14 mouse cellular contexts compared by ENCODE assay signal in genomic region chr1:135665484-135665883, GRCm38 (mm10). TPM values are rescaled to one million over a fixed set of nuclear protein-coding genes. Genes with fewer than 3 reads are reported as not detected.
DNase-seq lines count a peak whose midpoint lies in the region; ATAC-seq and TF ChIP-seq lines count a peak whose summit lies in the region.
"Had no signal": no experiment of that assay in that cellular context is flagged by ENCODE, and none has a peak within 500 bp of the region (broad histone marks: within the 10 kb centered on the region; RNA-seq: fewer than 3 reads in every experiment).

No protein-coding gene starts in this region.

- ATAC-seq in midbrain, embryonic 11.5 days (ENCODE audit: low FRiP score): no peak
- ATAC-seq in midbrain, embryonic 15.5 days (replicated peaks): no peak
- ATAC-seq in forebrain, postnatal 0 days: peak; percentile 76
- no peak for ATAC-seq in neural tube, embryonic 15.5 days (ENCODE audit: low FRiP score)
- ATAC-seq in megakaryocyte, adult 5-6 weeks (ENCODE audit: poor library complexity, severe bottlenecking): no peak
- ATAC-seq: Patski had no signal

- H3K36me3 ChIP-seq in midbrain, embryonic 11.5 days (ENCODE audit: control insufficient read depth, insufficient read depth, low read length): no peaks in the 10 kb centered on the region
- no peaks in the 10 kb centered on the region for H3K36me3 ChIP-seq in midbrain, embryonic 15.5 days (replicated peaks)
- no peaks in the 10 kb centered on the region for H3K36me3 ChIP-seq in forebrain, postnatal 0 days (ENCODE audit: insufficient read depth)
- no peaks in the 10 kb centered on the region for H3K36me3 ChIP-seq in neural tube, embryonic 15.5 days
- H3K36me3 ChIP-seq: embryonic facial prominence, embryonic 15.5 days had no signal

- TF ChIP-seq CTCF in forebrain, postnatal 0 days (IDR thresholded peaks at IDR 0.05; ENCODE audit: low read depth): no peak

- H3K4me1 ChIP-seq in midbrain, embryonic 11.5 days (ENCODE audit: control insufficient read depth, insufficient read depth, low read length): no peaks in the 10 kb centered on the region; the same call in 1 of the 2 replicates
- peaks cover 12% of the 10 kb centered on the region for H3K4me1 ChIP-seq in midbrain, embryonic 15.5 days
- H3K4me1 ChIP-seq in forebrain, postnatal 0 days (ENCODE audit: insufficient read depth): peaks cover 17% of the 10 kb centered on the region
- H3K4me1 ChIP-seq in neural tube, embryonic 15.5 days: peaks cover 34% of the 10 kb centered on the region

- H3K27me3 ChIP-seq in midbrain, embryonic 11.5 days (ENCODE audit: control insufficient read depth, insufficient read depth, low read length): no peaks in the 10 kb centered on the region
- H3K27me3 ChIP-seq in midbrain, embryonic 15.5 days (replicated peaks): no peaks in the 10 kb centered on the region
- H3K27me3 ChIP-seq in forebrain, postnatal 0 days (ENCODE audit: insufficient read depth, low read length): no peaks in the 10 kb centered on the region
- H3K27me3 ChIP-seq in neural tube, embryonic 15.5 days (replicated peaks): no peaks in the 10 kb centered on the region
- H3K27me3 ChIP-seq: megakaryocyte, embryonic 14.5 days; Patski had no signal

- no peaks in the 10 kb centered on the region for H3K9me3 ChIP-seq in midbrain, embryonic 11.5 days (ENCODE audit: control insufficient read depth, low read length)
- H3K9me3 ChIP-seq in midbrain, embryonic 15.5 days: no peaks in the 10 kb centered on the region
- H3K9me3 ChIP-seq in forebrain, postnatal 0 days (ENCODE audit: low read length): no peaks in the 10 kb centered on the region
- no peaks in the 10 kb centered on the region for H3K9me3 ChIP-seq in neural tube, embryonic 15.5 days (replicated peaks)
- H3K9me3 ChIP-seq: embryonic facial prominence, embryonic 15.5 days; megakaryocyte, embryonic 14.5 days had no signal

- DNase-seq in cerebellum, adult 9-10 months: peak; percentile 34
- DNase-seq in cerebellum, postnatal 4 days (ENCODE audit: low spot score in 2 of 2): no peak
- peak; percentile 23 for DNase-seq in midbrain, embryonic 11.5 days (ENCODE audit: low spot score, missing footprints)
- peak; percentile 64 for DNase-seq in forebrain, postnatal 0 days
- no peak for DNase-seq in heart, postnatal 4 days
- DNase-seq: heart, adult 2 months; kidney, postnatal 14 days had no signal

- H3K9ac ChIP-seq in midbrain, embryonic 11.5 days (ENCODE audit: low read length): no peak overlapping the region
- no peak overlapping the region for H3K9ac ChIP-seq in midbrain, embryonic 15.5 days
- H3K9ac ChIP-seq in forebrain, postnatal 0 days: no peak overlapping the region
- no peak overlapping the region for H3K9ac ChIP-seq in neural tube, embryonic 15.5 days (replicated peaks)
- H3K9ac ChIP-seq: embryonic facial prominence, embryonic 15.5 days; liver, embryonic 14.5 days had no signal

- no peak overlapping the region for H3K4me2 ChIP-seq in midbrain, embryonic 11.5 days
- H3K4me2 ChIP-seq in midbrain, embryonic 15.5 days: no peak overlapping the region
- H3K4me2 ChIP-seq in forebrain, postnatal 0 days (ENCODE audit: low read depth): no peak overlapping the region
- H3K4me2 ChIP-seq in neural tube, embryonic 15.5 days: no peak overlapping the region
- H3K4me2 ChIP-seq: embryonic facial prominence, embryonic 15.5 days had no signal

- no peak overlapping the region for H3K27ac ChIP-seq in midbrain, embryonic 11.5 days (ENCODE audit: low read depth, low read length)
- no peak overlapping the region for H3K27ac ChIP-seq in midbrain, embryonic 15.5 days
- peak overlapping the region; percentile 66 for H3K27ac ChIP-seq in forebrain, postnatal 0 days (ENCODE audit: low read depth, low read length)
- H3K27ac ChIP-seq in neural tube, embryonic 15.5 days (replicated peaks): peak overlapping the region; percentile 65
- H3K27ac ChIP-seq: embryonic facial prominence, embryonic 15.5 days; heart, adult 2 months; liver, embryonic 14.5 days had no signal

- whole genome bisulfite sequencing in midbrain, embryonic 11.5 days: 70% methylated on average over 8 of the region's 8 CpGs
- WGBS in midbrain, embryonic 15.5 days: 56% methylated on average over 8 of the region's 8 CpGs
- 35% methylated on average over 8 of the region's 8 CpGs for WGBS in forebrain, postnatal 0 days
- WGBS in neural tube, embryonic 15.5 days: 35% methylated on average over 8 of the region's 8 CpGs

- no peak overlapping the region for H3K4me3 ChIP-seq in midbrain, embryonic 11.5 days (ENCODE audit: low read depth, low read length)
- no peak overlapping the region for H3K4me3 ChIP-seq in midbrain, embryonic 15.5 days
- no peak overlapping the region for H3K4me3 ChIP-seq in forebrain, postnatal 0 days (ENCODE audit: low read depth, low read length)
- no peak overlapping the region for H3K4me3 ChIP-seq in neural tube, embryonic 15.5 days (replicated peaks)
- H3K4me3 ChIP-seq: embryonic facial prominence, embryonic 15.5 days; heart, adult 2 months; megakaryocyte, embryonic 14.5 days had no signal

RNA-seq across cellular contexts. Expression of gene Csrp1, which starts 54.4 kb away (rescaled TPM):
- 33.2 and 34.1 TPM in 2 replicates for polyA plus RNA-seq in midbrain, embryonic 11.5 days (2014; fragmentation: Nextera tagmentation; extraction: Ambion mirVana)
- 13.9 and 14.7 TPM in 2 replicates for polyA plus RNA-seq in midbrain, embryonic 15.5 days (2015; fragmentation: Nextera tagmentation; extraction: Ambion mirVana)
- 53.2 and 55.7 TPM in 2 replicates for total RNA-seq in forebrain, postnatal 0 days (2014; rRNA removed)
- 20.8 and 21.0 TPM in 2 replicates for polyA plus RNA-seq in forebrain, postnatal 0 days (2015; fragmentation: Nextera tagmentation; extraction: Ambion mirVana)
- polyA plus RNA-seq in neural tube, embryonic 15.5 days (2015; fragmentation: Nextera tagmentation; extraction: Ambion mirVana): 18.8 and 48.9 TPM in 2 replicates
- total RNA-seq in heart, postnatal 4 days (2021): 100 to 1,000 TPM; 262 to 267 TPM
- 86.2 and 87.6 TPM in 2 replicates for total RNA-seq in megakaryocyte, adult 5-6 weeks (2015)
- 99.9 and 100 TPM in 2 replicates for total RNA-seq in megakaryocyte, adult 5-6 weeks (2017)

RNA-seq across cellular contexts. Expression of gene Nav1, which starts 58.4 kb away (rescaled TPM):
- 10.4 and 13.3 TPM in 2 replicates for polyA plus RNA-seq in midbrain, embryonic 11.5 days (2014; fragmentation: Nextera tagmentation; extraction: Ambion mirVana)
- 52.6 and 59.4 TPM in 2 replicates for polyA plus RNA-seq in midbrain, embryonic 15.5 days (2015; fragmentation: Nextera tagmentation; extraction: Ambion mirVana)
- 67.9 and 85.8 TPM in 2 replicates for total RNA-seq in forebrain, postnatal 0 days (2014; rRNA removed)
- polyA plus RNA-seq in forebrain, postnatal 0 days (2015; fragmentation: Nextera tagmentation; extraction: Ambion mirVana): 19.7 and 35.5 TPM in 2 replicates
- polyA plus RNA-seq in neural tube, embryonic 15.5 days (2015; fragmentation: Nextera tagmentation; extraction: Ambion mirVana): 40.8 and 44.1 TPM in 2 replicates
- total RNA-seq in heart, postnatal 4 days (2021): 10 to 100 TPM; 53.9 to 54.8 TPM
- total RNA-seq in megakaryocyte, adult 5-6 weeks (2015): 36.2 and 44.1 TPM in 2 replicates
- 6.2 and 10.8 TPM in 2 replicates for total RNA-seq in megakaryocyte, adult 5-6 weeks (2017)

Comparison
In these comparisons a context has a peak if more than half of its experiments do, and no peak if none do; other contexts are left out.
1. DNase-seq: peak in cerebellum, adult 9-10 months (single experiment), midbrain, embryonic 11.5 days (single experiment) and forebrain, postnatal 0 days (single experiment); none in cerebellum, postnatal 4 days (0 of 2) and heart, postnatal 4 days (single experiment).
2. H3K27ac ChIP-seq: peak in forebrain, postnatal 0 days (single experiment) and neural tube, embryonic 15.5 days (single experiment); none in midbrain, embryonic 11.5 days (single experiment) and midbrain, embryonic 15.5 days (single experiment).